Mouse (Mus musculus): ENCODE measurements around the gene Aars. TPM values are rescaled to one million over a fixed set of nuclear protein-coding genes. Genes with fewer than 3 reads are reported as not detected.

Gene Aars
- polyA plus RNA-seq (2012; rRNA removed; ENCODE audit: low replicate concordance) = 24.1 and 26.0 TPM in 2 replicates

DNA sequence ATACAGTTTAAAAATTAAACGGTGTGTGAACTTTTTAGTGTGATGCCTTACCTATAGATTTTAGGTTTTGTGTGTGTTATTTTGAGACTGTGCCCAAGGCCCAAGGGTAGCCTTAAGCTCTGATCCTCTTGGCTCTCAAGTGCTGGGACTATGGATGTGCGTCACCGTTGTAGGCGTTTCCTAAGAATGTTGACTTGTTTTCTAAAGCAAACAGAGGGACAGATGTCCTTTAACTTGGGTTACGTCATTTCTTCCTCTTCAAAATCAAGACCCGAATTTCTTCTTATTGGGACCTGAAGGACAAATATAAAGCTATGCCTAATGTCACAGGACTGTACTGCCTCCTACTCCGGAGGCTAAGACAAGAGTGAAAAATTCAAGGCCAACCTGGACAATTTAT, at the start of gene Aars:
Gene Aars (plus strand): TSS at position 229 of the 400 bp plus-strand sequence.

DNA sequence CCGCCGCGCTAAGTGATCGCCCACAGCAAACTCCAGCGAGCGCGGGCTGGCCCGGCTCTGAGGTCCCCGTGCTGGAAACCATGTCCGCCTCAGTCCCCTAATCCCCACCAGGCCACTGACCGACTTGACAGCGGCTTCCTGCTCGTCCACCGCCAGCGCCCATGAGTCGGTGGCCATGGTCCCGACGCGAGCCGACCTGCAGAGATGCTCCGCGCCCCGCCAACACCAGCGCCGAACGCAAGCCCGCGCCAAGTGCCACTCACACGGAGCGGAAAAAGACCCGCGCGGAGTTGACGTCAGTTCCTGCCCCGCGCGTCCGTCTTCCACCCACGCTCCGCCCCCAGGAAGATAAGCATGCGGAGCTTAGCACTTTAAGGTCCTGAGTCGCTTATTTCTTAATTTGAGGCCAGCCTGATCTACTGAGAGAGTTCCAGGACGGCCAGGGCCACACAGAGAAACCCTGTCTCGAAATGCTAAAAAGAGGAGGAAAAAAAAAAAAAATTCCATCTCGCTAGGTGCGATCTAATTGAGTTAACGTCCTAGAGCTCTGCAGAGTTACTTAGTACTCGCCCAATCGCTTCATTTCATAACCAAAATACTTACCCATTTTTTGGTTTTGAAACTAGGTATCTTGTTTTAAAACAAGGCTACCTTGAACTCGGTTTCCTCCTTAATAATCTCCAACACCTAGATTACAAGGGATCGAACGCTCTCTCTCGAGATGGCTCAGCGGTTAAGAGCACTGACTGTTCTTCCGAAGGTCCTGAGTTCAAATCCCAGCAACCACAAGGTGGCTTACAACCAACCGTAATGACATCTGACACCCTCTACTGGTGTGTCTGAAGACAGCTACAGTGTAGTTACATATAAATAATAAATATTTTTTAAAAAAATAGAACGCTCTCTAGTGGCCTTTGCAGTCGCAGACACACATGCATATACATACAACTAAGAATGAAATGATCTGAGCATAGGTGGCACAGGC, 35.1 kb upstream of the Aars start, which contains the start of gene Ddx19a:
Gene Ddx19a (minus strand): TSS at position 254 of the 985 bp plus-strand sequence.

DNA sequence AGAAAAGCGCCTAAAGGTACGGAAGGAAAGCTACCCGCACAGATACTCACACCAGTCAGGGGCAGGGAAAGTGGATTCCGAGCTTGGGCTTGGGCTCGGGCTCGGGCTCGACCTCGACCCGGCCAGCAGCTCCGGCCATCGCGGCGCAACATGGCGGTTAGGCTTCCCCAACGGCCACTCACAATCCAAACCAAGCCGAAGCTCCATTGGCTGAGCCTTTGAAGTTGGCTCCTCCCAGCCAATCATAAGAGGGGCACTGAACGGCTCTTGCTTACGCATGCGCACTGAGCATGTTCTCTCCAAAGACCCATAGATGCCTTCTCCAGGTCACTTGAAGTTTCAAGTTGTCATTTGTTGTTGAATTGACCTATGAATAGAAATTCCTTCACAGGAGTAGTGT, 1.4 kb upstream of the Aars start, which contains the start of gene Ddx19b:
Gene Ddx19b (minus strand): TSS at position 180 of the 400 bp plus-strand sequence.

DNA sequence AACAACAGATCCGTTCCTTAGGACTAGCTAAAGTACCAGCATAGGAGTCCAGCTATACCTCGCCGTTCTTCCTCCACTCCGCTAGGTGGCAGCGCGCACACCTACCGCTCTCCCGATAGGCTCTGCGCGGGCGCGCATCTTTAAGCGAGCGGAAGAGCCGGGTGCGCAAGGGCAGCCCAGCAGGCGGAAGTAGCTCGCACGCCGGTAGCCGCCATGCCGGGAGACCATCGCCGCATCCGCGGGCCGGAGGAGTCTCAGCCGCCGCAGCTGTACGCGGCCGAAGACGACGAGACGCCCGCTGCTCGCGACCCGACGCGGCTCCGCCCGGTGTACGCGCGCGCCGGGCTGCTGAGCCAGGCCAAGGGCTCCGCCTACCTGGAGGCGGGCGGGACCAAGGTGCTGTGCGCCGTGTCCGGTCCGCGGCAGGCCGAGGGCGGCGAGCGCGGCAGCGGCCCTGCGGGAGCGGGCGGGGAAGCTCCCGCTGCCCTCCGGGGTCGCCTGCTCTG, 23.3 kb downstream of the Aars start, which contains the start of gene Exosc6:
Gene Exosc6 (plus strand): TSS at position 182 of the 506 bp plus-strand sequence.

DNA sequence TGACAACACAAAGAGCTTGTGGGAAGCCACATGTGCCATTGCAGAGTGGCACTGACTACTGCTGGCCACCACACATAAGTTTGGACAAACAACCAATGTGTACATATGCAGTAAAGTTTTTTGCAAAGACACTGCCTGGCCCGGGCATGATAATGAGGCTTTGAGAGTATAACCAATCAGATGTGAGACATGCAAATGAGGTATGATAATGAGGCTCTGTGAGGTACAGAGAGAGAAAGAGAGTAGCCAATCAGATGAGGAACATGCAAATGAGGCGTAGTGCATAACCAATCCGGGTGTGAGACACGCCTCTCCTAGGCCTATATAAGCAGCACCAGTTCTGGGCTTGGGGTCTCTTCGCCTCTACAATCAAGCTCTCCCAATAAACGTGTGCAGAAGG, 59.4 kb downstream of the Aars start, which contains the start of gene Clec18a:
Gene Clec18a (minus strand): TSS at position 101 of the 400 bp plus-strand sequence.

DNA sequence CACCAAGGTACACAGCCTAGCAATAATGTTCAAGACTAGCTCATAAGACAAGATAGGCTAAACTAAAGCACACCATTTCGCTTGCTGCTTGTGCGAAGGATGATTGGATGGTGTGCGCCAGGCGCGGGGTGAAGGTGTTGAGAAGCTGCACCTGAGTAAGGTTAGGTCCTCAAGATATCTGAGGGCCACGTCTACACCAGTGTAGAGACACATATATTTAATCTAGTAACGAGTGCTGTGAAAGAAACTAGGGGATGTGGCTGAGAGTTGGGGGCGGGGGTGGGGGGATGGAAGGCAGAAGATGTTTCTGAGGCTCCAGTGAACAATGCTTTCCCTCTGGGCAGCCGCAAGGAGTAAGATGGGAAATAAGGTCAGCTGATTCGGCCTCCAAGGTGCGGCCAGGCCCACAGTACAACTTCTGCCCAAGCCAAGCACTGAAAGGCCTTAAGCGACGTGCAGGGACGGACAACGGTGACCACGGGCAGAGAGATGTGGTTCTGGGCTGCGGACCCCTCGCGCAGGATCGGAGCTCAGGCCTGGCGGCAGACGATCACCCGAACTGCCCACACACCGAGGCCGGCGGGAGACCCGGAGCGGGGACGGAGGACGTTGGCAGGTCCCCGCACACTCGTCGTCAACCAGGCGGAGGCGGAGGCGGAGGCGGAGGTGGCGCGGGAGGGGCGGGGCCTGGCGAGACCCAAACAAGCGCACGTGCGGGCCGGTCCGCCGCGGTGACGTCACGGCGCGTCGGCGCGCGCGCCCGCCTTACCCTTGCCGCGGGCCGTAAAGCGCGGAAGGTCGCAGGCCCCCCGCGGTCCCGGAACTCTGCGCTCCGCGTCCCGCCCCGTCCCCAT, 61.1 kb downstream of the Aars start, which contains the start of gene Pdpr:
Gene Pdpr (plus strand): TSS at position 766 of the 854 bp plus-strand sequence.

Other genes starting within 250 kb of the Aars start
- gene Il34, start 227.2 kb upstream of the Aars start, polyA plus RNA-seq (2012; rRNA removed; ENCODE audit: low replicate concordance) = 51.8 and 58.0 TPM in 2 replicates
- gene Cog4, start 186.5 kb upstream of the Aars start, polyA plus RNA-seq (2012; rRNA removed; ENCODE audit: low replicate concordance) = 28.8 and 48.9 TPM in 2 replicates
- gene Sf3b3, start 186.4 kb upstream of the Aars start, polyA plus RNA-seq (2012; rRNA removed; ENCODE audit: low replicate concordance) = 25.8 and 42.1 TPM in 2 replicates
- 14.6 and 19.3 TPM in 2 replicates for gene Fuk, start 130.7 kb upstream of the Aars start, polyA plus RNA-seq (2012; rRNA removed; ENCODE audit: low replicate concordance)
- gene St3gal2, start 113.2 kb upstream of the Aars start, polyA plus RNA-seq (2012; rRNA removed; ENCODE audit: low replicate concordance) = 38.9 and 60.7 TPM in 2 replicates
- gene Ddx19a, start 35.3 kb upstream of the Aars start, polyA plus RNA-seq (2012; rRNA removed; ENCODE audit: low replicate concordance) = 18.5 and 41.3 TPM in 2 replicates
- 1.8 and 4.3 TPM in 2 replicates for gene Ddx19b, start 1.4 kb upstream of the Aars start, polyA plus RNA-seq (2012; rRNA removed; ENCODE audit: low replicate concordance)
- gene Exosc6, start 23.2 kb downstream of the Aars start, polyA plus RNA-seq (2012; rRNA removed; ENCODE audit: low replicate concordance) = 36.4 TPM in 1 of 2 replicates, not detected in the other
- gene Clec18a, start 59.3 kb downstream of the Aars start, polyA plus RNA-seq (2012; rRNA removed; ENCODE audit: low replicate concordance) = 0.40 TPM in 1 of 2 replicates, not detected in the other
- 17.3 and 26.6 TPM in 2 replicates for gene Pdpr, start 61.5 kb downstream of the Aars start, polyA plus RNA-seq (2012; rRNA removed; ENCODE audit: low replicate concordance)
- 43.8 and 49.9 TPM in 2 replicates for gene Glg1, start 226.1 kb downstream of the Aars start, polyA plus RNA-seq (2012; rRNA removed; ENCODE audit: low replicate concordance)